Mouse (Mus musculus) E14TG2a.4 (cell line): ENCODE data around the gene Ptpru.

Experiments
- H3K27me3 ChIP-seq: 2 replicates; pipeline ENCODE4 v1.6.1; 2014; ENCODE audit warnings: low read length, control low read depth; ENCODE audit not compliant: insufficient read depth
- H3K36me3 ChIP-seq: 2 replicates; pipeline ENCODE4 v1.6.1; 2014; ENCODE audit warnings: low read length, control low read depth; ENCODE audit not compliant: insufficient read depth
- H3K4me1 ChIP-seq: replicated peaks from 2 replicates; pipeline ENCODE4 v1.6.1; 2014; ENCODE audit warnings: low read depth, low read length, control low read depth
- H3K4me3 ChIP-seq: replicated peaks from 2 replicates; pipeline ENCODE4 v1.5.1; 2014; ENCODE audit warnings: mild to moderate bottlenecking, low read length
- H3K9me3 ChIP-seq: 2 replicates; pipeline ENCODE4 v1.6.1; 2014; ENCODE audit warnings: low read length, control low read depth
- CTCF ChIP-seq: conservative IDR thresholded peaks from 2 replicates; pipeline ENCODE4 v1.5.1; 2014; ENCODE audit warnings: low read length
- NANOG ChIP-seq: IDR thresholded peaks from 2 replicates; pipeline ENCODE4 v1.6.1; 2014; ENCODE audit warnings: borderline replicate concordance, low read length, mixed read lengths
- POU5F1 ChIP-seq: IDR thresholded peaks from 2 replicates; pipeline ENCODE4 v1.6.1; 2014; ENCODE audit warnings: low read length, borderline replicate concordance

Gene Ptpru

DNA sequence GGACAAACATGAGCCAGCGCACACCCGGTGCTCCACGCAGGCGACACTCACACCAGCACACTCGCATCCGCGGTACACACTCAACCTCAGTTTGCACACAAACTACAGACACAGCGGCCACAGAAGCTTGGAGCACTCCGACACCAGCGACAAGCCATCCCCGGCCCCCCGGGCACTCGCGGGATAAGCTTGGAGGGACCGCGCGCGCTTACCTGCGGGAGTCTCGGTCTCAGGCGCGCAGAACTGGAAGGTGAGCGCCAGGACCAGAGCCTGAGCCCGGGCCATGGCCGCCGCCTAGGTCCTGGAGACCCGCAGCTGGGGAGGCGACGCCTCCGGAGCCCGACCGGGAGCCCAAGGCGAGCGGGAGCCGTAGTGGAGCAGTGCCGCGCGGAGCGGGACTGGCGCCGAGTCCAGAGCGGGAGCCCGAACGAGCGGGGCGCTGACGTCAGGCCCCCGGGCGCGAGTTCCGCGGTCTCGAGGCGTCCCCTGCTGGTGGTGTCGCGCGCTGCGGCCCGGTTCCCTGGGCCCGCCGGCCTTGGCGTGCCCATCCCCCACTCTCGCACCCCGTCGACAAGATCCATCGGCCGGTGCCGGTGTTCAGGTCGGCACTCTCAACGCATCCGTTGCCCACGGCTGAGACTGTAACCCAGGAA lies at the start of gene Ptpru:
Gene Ptpru, minus strand, starts transcription at position 417 of the 653 bp plus-strand sequence.
- peaks cover 79% of the 10 kb centered on the region for H3K27me3 ChIP-seq
- no peaks in the 10 kb centered on the region for H3K9me3 ChIP-seq
- TF ChIP-seq POU5F1: no peak
- no peak for TF ChIP-seq CTCF
- no peak for TF ChIP-seq NANOG
- H3K36me3 ChIP-seq: no peaks in the 10 kb centered on the region
- H3K4me1 ChIP-seq: peaks cover 36% of the 10 kb centered on the region
- H3K4me3 ChIP-seq: peak within 1 kb of the TSS; percentile 84

- H3K4me3 ChIP-seq: no peak overlapping the region
- peaks cover 61% of the 10 kb centered on the region for H3K36me3 ChIP-seq
- TF ChIP-seq POU5F1 (no peak), NANOG (no peak)
- H3K27me3 ChIP-seq: no peaks in the 10 kb centered on the region
- H3K9me3 ChIP-seq: no peaks in the 10 kb centered on the region
- peaks cover 75% of the 10 kb centered on the region for H3K4me1 ChIP-seq
Measured at GRCm38 (mm10) chr4:131885376-131885775, 47.3 kb upstream of the Ptpru start.

- no peak overlapping the region for H3K4me3 ChIP-seq
- TF ChIP-seq CTCF (no peak), NANOG (no peak), POU5F1 (no peak)
- no peaks in the 10 kb centered on the region for H3K9me3 ChIP-seq
- H3K27me3 ChIP-seq: no peaks in the 10 kb centered on the region
- peaks cover 76% of the 10 kb centered on the region for H3K4me1 ChIP-seq
- H3K36me3 ChIP-seq: peaks cover 46% of the 10 kb centered on the region
Measured at GRCm38 (mm10) chr4:131883571-131883970, 45.5 kb upstream of the Ptpru start.

DNA sequence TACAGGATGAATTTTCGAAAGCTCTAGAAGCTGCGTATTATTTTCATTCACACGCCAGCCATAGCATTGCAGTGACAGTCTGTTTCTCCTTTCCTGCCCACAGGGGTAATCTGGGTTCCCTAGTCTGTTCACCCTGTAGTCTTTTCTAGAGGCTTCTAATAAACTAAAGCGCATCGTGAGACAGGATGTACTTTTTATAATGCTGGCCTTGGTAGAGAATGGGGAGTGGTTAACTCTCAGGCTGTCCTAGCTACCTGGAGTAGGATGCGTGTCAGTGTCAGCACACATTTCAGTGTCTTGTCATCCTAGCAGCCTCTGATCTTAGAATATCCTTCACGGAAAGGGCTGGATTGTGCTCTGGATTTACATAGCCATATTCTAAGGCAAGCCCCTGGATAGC lies 43.2 kb upstream of the Ptpru start:
- Histone ChIP-seq H3K4me3 (no peak overlapping the region), H3K36me3 (peaks cover 31% of the 10 kb centered on the region), H3K27me3 (no peaks in the 10 kb centered on the region), H3K4me1 (peaks cover 87% of the 10 kb centered on the region), H3K9me3 (no peaks in the 10 kb centered on the region)
- TF ChIP-seq CTCF: no peak
- no peak for TF ChIP-seq NANOG
- TF ChIP-seq POU5F1: no peak

- peaks cover 87% of the 10 kb centered on the region for H3K4me1 ChIP-seq
- no peaks in the 10 kb centered on the region for H3K9me3 ChIP-seq
- no peaks in the 10 kb centered on the region for H3K27me3 ChIP-seq
- TF ChIP-seq POU5F1 (no peak), CTCF (no peak), NANOG (no peak)
- no peak overlapping the region for H3K4me3 ChIP-seq
- H3K36me3 ChIP-seq: peaks cover 18% of the 10 kb centered on the region
Measured at GRCm38 (mm10) chr4:131879692-131880091, 41.6 kb upstream of the Ptpru start.

DNA sequence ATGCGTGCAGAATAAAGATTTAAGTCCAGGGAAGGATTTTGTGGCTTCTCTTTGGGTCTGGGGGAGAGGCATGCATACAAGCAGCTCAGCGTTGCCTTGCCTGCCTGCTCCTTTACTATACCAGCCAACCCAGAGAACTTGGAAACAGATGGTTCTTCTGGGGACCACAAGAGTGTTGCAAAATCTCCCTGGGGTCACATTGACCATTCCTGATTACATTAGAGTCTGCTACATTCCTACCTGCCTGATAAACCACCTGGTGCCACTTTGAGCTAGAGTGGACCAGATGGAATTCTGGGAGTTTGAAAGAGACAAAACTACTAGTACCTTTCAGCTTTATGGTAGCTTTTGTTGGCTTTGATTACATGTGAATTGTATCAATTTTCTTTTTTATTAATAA lies 38.7 kb upstream of the Ptpru start:
- H3K4me3 ChIP-seq: 0 out of 2 replicates have a peak overlapping the region, but pooled peaks have one; percentile 95
- H3K27me3 ChIP-seq: no peaks in the 10 kb centered on the region
- H3K4me1 ChIP-seq: peaks cover 73% of the 10 kb centered on the region
- no peak for TF ChIP-seq POU5F1
- no peak for TF ChIP-seq CTCF
- no peak for TF ChIP-seq NANOG
- H3K36me3 ChIP-seq: peaks cover 4% of the 10 kb centered on the region; the same call in 1 of the 2 replicates
- no peaks in the 10 kb centered on the region for H3K9me3 ChIP-seq

DNA sequence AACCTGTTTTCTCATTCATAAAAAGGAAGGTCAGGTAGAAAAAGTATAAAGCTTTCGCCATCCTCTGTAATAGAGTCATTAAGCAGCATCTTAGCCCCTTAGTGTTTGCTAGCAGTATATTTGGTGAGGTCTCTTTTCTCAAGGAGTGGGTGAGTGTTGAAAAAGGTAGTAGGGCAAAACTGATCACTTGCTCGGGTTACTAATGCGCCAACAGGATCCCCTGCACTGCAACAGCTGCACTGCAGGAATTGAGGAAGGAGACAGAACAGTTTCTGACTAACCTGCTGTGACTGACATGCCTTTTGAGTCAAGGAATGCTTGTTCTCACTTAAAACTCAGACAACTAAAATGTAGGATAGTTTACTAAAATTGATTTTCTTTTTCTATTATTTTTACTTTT lies 37.2 kb upstream of the Ptpru start:
- Histone ChIP-seq H3K4me3 (peak overlapping the region; percentile 95), H3K4me1 (peaks cover 62% of the 10 kb centered on the region), H3K36me3 (peaks cover 19% of the 10 kb centered on the region), H3K9me3 (no peaks in the 10 kb centered on the region), H3K27me3 (no peaks in the 10 kb centered on the region)
- TF ChIP-seq CTCF (no peak), NANOG (no peak), POU5F1 (no peak)

DNA sequence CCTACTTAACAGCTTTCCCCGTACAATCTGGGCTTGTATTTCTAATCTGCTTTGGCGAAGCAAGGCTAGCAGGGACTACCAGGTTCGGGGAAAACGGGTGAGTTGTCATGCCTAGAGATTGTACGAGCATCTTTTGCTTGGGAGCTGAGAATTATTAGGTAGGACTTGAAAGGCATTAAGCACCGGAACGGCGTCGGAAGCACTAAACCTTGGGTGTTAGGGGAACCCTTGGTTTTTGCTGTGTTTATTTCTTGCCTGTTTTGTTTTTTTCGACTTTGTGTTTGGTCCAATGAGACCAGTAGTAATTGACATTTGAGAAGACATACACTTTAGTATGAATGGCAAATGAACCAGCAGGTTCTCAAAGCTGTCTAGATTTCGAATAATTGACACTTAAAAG lies 36.5 kb upstream of the Ptpru start:
- Histone ChIP-seq H3K4me1 (peaks cover 58% of the 10 kb centered on the region), H3K4me3 (peak overlapping the region; percentile 95), H3K9me3 (no peaks in the 10 kb centered on the region), H3K27me3 (no peaks in the 10 kb centered on the region), H3K36me3 (peaks cover 25% of the 10 kb centered on the region)
- TF ChIP-seq NANOG (no peak), POU5F1 (no peak)

- Histone ChIP-seq H3K9me3 (no peaks in the 10 kb centered on the region), H3K27me3 (no peaks in the 10 kb centered on the region), H3K4me1 (peaks cover 57% of the 10 kb centered on the region), H3K4me3 (peak overlapping the region; percentile 95), H3K36me3 (peaks cover 30% of the 10 kb centered on the region)
- TF ChIP-seq POU5F1 (no peak), CTCF (no peak), NANOG (no peak)
Measured at GRCm38 (mm10) chr4:131874169-131874536, 36.1 kb upstream of the Ptpru start.
